Mouse (Mus musculus) yolk sac, embryonic 10.5 days (tissue): ENCODE measurements at regions not wholly inside any gene's neighbourhood (a gene's known extent, or its start where the extent isn't known, plus 50 kb on each side); places are given as distances from the start of the nearest gene placed in this dataset.
A peak's percentile ranks its signal among the peaks of the same experiment; 100 is the strongest.
"Not testable (repeated sequence)": the region's sequence is repeated elsewhere in the genome, so short reads cannot be mapped to it uniquely, and the experiment has no call there.

Experiments used
- DNase-seq: peaks from one replicate; pipeline ENCODE4 v3.0.0-alpha.2; 2017; ENCODE audit warnings: low spot score

GRCm38 (mm10) chr1:189156906-189157305 lies 149.3 kb upstream of the Kctd3 start:
- no peak for DNase-seq

GRCm38 (mm10) chr1:189154376-189154775 lies 146.7 kb upstream of the Kctd3 start:
- DNase-seq = no peak

GRCm38 (mm10) chr1:189153150-189153549 lies 145.5 kb upstream of the Kctd3 start:
- no peak for DNase-seq

GRCm38 (mm10) chr1:189142982-189143451 lies 135.4 kb upstream of the Kctd3 start:
- DNase-seq = no peak

GRCm38 (mm10) chr1:189142551-189142950 lies 134.9 kb upstream of the Kctd3 start:
- no peak for DNase-seq

GRCm38 (mm10) chr1:189141694-189142093 lies 134.1 kb upstream of the Kctd3 start:
- no peak for DNase-seq

DNA sequence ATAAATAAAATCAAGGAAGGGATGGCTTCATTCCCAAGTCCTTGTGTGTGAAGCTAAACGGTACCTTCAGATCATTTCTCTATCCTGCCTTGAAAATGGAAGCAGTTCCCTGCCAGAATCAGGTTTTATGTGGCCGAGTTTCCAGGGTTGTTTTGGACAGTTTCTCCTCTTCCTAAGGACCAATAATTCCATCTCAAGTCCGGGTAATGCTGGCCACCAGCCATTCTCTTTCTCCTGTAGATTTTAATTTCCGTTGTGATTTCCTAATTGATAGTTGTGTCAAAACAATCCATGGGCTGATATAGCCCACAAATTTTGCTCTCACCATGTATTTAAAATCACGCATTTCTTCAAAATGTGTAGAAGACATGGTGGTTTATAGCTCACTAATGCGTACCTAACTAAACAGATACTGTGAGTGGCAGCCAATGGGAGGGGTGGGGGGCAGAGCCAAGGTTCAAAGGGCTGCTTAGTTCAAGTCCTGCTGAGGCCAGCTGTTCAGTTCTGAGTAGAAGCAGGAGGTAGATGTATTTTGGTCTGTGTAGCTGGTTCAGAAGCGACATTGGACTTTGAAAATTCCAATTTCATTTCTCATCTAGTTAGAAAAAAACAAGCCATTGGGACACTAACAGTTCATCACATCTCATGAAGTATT lies 129.2 kb upstream of the Kctd3 start:
- DNase-seq = peak; percentile 42

DNA sequence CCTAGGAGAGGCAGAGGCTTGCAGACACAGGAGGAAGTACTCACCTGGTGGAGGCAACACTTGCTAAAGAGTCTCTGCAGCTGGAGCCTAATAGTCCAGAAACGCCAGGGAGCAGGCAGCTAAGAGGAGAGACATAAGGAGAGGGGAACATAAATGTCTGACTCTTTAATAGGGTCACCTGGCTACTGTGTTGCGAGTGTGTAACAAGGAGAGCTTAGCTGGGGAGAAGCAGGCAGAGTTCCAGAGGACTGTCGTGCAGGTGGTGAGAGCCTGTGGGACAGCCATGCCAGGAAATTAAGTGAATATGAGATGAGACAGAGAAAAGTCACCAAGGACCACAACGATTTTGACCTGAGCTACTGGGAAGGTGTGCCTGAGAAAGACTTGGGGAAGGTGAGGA lies 128.2 kb upstream of the Kctd3 start:
- no peak for DNase-seq

DNA sequence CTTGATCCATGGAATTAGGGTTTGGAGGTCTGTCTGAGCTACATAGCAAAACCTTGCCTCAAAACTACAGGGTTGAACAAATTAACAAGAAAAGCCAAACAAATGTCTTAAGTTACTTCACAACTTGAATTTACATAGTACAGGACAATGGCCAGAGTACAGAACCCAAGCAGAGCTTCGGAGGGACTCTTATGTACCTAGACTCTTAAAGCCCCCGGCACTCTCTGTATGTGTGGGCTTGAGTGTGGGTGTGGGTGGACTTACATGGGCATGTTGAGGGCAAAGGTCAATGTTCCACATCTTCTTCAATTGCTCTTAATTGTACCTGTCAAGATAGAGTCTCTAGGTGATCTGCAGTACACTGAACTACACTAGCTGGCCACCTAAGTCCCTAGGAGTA lies 121.1 kb upstream of the Kctd3 start:
- no peak for DNase-seq

- not testable (repeated sequence) for DNase-seq
These were observed 120.6 kb upstream of the Kctd3 start for GRCm38 (mm10) chr1:189128246-189128645.

- no peak for DNase-seq
These were observed 119.7 kb upstream of the Kctd3 start for GRCm38 (mm10) chr1:189127367-189127766.

- no peak for DNase-seq
These were observed 112.5 kb upstream of the Kctd3 start for GRCm38 (mm10) chr1:189119941-189120735.

DNA sequence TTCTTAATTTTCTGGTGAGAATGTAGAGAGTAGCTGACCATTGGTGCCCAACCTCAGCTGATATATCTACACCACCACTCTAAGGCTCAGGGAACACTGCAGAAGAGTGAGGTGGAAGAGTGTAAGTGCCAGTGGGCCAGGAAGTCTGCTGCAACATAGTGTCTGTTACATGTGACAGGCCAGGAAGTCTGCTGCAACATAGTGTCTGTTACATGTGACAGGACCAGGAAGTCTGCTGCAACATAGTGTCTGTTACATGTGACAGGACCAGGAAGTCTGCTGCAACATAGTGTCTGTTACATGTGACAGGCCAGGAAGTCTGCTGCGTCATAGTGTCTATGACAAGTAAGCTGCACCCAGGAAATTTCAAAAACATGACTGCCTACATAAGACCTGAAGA lies 111.4 kb upstream of the Kctd3 start:
- not testable (repeated sequence) for DNase-seq

- no peak for DNase-seq
These were observed 110.9 kb upstream of the Kctd3 start for GRCm38 (mm10) chr1:189118582-189118981.

GRCm38 (mm10) chr1:189115914-189116313 lies 108.3 kb upstream of the Kctd3 start:
- no peak for DNase-seq

DNA sequence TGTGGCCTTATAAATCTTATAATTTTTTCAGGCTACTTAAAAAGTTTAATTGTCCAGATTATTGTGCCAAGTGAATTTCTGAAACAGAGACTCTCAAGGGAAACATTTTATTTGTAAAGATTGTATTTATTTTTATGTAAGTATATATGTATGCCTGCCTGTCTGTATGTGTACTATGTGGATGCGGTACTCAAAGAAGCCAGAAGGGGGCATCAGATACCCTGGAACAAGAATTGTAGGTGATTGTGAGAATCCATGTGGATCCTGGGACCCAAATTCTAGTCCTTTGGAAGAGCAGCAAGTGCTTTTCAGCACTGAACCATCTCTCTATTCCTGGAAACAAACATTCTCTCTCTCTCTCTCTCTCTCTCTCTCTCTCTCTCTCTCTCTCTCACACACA lies 107.6 kb upstream of the Kctd3 start:
- no peak for DNase-seq

DNA sequence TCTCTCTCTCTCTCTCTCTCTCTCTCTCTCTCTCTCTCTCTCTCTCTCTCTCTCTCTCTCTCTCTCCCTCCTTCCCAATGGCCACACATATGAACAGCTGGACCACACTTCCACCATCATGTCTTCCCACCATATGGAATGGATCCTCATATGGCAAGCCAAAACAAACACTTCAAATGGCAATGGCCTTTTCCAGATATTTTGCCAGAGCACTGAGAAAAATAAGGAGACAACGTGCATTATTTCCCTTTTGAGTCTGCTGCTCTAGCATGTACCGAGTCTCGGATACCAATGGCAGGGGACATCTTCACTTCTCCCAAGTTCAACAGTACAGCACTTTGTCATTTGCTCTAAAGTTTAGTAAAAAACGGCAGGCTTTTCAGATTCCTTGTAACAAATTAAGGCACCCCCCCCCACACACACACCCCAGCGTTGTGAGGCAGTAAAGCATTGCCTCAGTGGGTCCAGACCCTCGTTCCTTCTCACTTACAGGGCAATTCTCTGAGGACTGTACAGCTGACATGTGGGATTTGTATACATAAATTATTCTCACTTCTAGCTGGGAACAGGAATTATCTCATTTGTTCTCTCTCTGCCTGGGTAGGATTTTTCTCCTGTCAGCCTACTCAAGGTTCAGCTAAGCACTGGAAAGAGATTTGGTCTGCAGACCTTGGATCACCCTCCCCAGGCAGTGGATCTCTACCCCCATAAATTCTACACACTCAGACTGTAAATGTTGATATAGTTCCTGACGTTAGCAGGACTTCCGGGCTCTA lies 100.8 kb upstream of the Kctd3 start:
- DNase-seq = no peak

GRCm38 (mm10) chr1:189107841-189108240 lies 100.2 kb upstream of the Kctd3 start:
- no peak for DNase-seq

DNA sequence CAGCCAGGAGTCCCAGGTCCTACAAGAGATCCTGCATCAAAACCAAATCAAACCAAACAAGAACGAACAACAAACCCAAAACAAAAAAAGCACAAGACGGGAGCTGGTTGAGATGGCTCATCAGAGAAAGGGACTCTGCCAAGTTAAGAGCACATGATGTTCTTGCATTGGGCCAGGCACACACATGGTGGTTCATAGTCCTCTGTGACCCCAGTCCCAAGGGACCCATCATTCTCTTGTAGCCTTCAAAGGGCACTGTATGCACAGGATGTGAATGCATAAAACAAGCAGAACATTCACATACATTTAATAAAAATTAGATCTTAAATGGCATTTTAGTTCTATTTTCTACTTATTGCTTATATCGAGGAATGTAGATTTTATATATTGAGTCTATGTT lies 99.5 kb upstream of the Kctd3 start:
- no peak for DNase-seq

DNA sequence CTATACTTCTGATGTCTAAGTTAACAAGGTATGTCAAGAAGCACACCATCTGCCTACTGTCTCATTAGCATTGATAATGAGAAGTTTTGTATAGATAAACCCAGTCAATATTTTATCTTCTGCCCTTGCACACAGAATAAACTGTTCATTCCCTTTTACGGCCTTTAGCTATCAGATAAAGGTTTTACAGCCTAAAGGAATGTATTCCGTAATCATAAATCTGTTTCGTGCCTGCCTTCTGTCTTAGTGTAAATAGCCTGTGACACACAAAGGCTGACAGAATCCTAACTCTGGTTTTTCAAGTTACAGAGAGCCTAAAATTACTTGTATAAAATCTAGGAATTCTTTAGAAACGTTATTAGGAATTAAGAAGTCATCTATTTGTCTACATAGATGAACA lies 97.6 kb upstream of the Kctd3 start:
- no peak for DNase-seq

- no peak for DNase-seq
These were observed 95.1 kb upstream of the Kctd3 start for GRCm38 (mm10) chr1:189102781-189103180.

GRCm38 (mm10) chr1:189099121-189099520 lies 91.5 kb upstream of the Kctd3 start:
- DNase-seq = no peak

GRCm38 (mm10) chr1:189092819-189093218 lies 85.2 kb upstream of the Kctd3 start:
- DNase-seq = no peak
